Mouse (Mus musculus) megakaryocyte, embryonic 14.5 days (primary cell): ENCODE results near the gene Garnl3. TPM values are rescaled to one million over a fixed set of nuclear protein-coding genes. Genes with fewer than 3 reads are reported as not detected.

ENCODE experiments used
- H3K27me3 ChIP-seq: replicated peaks from 2 replicates; pipeline ENCODE3; 2012; ENCODE audit warnings: inconsistent platforms
- H3K36me3 ChIP-seq: replicated peaks from 2 replicates; pipeline ENCODE3; 2012; ENCODE audit warnings: low read length, inconsistent platforms, mixed read lengths
- H3K4me1 ChIP-seq: 2 replicates; pipeline ENCODE4 v1.6.1; 2012; ENCODE audit warnings: inconsistent platforms
- H3K4me3 ChIP-seq: replicated peaks from 2 replicates; pipeline ENCODE3; 2012; ENCODE audit warnings: moderate library complexity, mild to moderate bottlenecking, inconsistent platforms
- H3K9me3 ChIP-seq: 2 replicates; pipeline ENCODE4 v1.6.1; 2012; ENCODE audit warnings: inconsistent platforms
- FLI1 ChIP-seq: IDR thresholded peaks from 2 replicates; pipeline ENCODE4 v1.6.1; 2012; ENCODE audit warnings: low read length, inconsistent platforms, mixed read lengths
- GATA1 ChIP-seq: IDR thresholded peaks from 3 replicates; pipeline ENCODE4 v1.6.1; 2012; ENCODE audit warnings: mixed read lengths, low read length, inconsistent platforms, borderline replicate concordance
- polyA plus RNA-seq: library from polyadenylated mRNA; stranded (reverse); fragments of >175 nt; gene quantifications from 2 replicates; pipeline ENCODE4 v1.2.3, GENCODE M21; 2012; ENCODE audit warnings: low replicate concordance; ENCODE audit not compliant: insufficient read depth

Garnl3 gene
- polyA plus RNA-seq, 1 experiment, result 0.06 TPM

DNA sequence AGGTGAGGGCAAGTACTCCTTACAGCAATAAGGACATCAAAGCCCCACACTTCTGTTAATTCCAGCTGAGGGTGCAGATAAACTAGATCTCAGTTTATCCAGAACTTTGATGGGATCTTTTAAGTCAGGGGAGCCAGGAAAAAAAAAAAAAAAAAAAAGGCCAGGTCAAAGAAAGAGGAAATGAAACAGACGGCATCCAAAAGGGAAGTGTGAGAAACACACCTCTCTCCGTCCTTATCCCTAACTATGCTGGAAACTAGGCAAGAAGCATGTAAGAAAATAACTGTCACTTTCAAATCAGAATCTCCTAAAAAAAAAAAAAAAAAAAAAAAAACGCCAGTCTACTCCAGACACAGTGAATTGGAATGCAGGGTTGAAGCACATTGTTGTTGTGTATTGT, 57.3 kb downstream of the Garnl3 start:
- H3K4me3 ChIP-seq, result no peak overlapping the region

GRCm38 (mm10) chr2:33072333-33072732, 59.1 kb downstream of the Garnl3 start:
- no peaks in the 10 kb centered on the region for H3K36me3 ChIP-seq
- H3K4me1 ChIP-seq, result no peaks in the 10 kb centered on the region
- no peak overlapping the region for H3K4me3 ChIP-seq
- H3K9me3 ChIP-seq, result peaks cover 4% of the 10 kb centered on the region; the same call in 1 of the 2 replicates
- peaks cover 57% of the 10 kb centered on the region for H3K27me3 ChIP-seq
- no peak for TF ChIP-seq GATA1
- no peak for TF ChIP-seq FLI1

More for the DNA sequence above, 57.3 kb downstream of the Garnl3 start:
- no peaks in the 10 kb centered on the region for H3K4me1 ChIP-seq
- peaks cover 48% of the 10 kb centered on the region for H3K27me3 ChIP-seq
- no peaks in the 10 kb centered on the region for H3K36me3 ChIP-seq
- H3K9me3 ChIP-seq, result peaks cover 4% of the 10 kb centered on the region; the same call in 1 of the 2 replicates
- TF ChIP-seq FLI1 (no peak), GATA1 (no peak)

- Histone ChIP-seq H3K36me3 (no peaks in the 10 kb centered on the region), H3K27me3 (peaks cover 44% of the 10 kb centered on the region), H3K9me3 (no peaks in the 10 kb centered on the region), H3K4me1 (no peaks in the 10 kb centered on the region), H3K4me3 (no peak overlapping the region)
- TF ChIP-seq FLI1, result no peak
- no peak for TF ChIP-seq GATA1
These were observed 65.8 kb downstream of the Garnl3 start for GRCm38 (mm10) chr2:33065610-33066009.

DNA sequence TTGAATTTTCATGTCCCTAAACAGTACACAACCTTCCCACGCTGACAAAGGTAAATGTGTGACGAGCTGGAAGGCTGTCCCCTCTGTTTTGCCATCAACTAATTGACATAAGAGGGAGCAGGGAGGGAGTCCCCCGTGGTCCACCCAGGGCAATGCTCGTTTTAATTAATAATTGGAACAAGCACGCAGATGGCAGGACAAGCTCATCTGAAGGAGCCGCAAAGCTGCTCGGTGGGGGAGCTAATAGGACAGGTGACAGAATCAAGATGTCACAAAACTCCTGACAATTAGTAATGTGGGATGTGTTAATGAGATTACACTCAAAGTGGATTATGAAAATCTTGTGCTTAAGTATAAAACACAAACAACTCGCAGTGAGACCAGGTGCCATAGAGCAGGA, 68.7 kb downstream of the Garnl3 start:
- TF ChIP-seq FLI1 (no peak), GATA1 (no peak)
- Histone ChIP-seq H3K4me3 (no peak overlapping the region), H3K4me1 (no peaks in the 10 kb centered on the region), H3K27me3 (peaks cover 42% of the 10 kb centered on the region), H3K9me3 (no peaks in the 10 kb centered on the region), H3K36me3 (no peaks in the 10 kb centered on the region)

DNA sequence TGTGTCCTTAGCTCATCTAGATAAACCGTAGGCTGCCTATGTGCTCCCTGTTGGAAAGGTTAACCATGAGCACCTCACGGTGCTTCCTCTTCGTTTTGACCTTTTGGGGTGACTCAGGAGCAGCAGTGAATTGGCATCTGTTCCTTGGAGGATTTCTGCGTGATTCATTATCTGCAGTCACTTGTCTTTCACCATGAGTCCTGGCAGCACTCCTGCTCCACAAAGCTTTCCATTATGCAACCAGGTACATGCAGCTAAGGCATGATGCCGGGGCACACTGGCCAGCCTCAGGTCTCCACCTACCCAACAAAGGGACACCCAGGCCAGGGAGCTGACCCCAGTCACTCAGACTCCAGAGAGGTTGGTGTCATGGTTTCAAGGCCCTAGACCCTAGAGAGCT, 72.5 kb downstream of the Garnl3 start:
- H3K36me3 ChIP-seq, result no peaks in the 10 kb centered on the region
- no peaks in the 10 kb centered on the region for H3K9me3 ChIP-seq
- no peak overlapping the region for H3K4me3 ChIP-seq
- TF ChIP-seq FLI1 (no peak), GATA1 (no peak)
- peaks cover 35% of the 10 kb centered on the region for H3K27me3 ChIP-seq
- no peaks in the 10 kb centered on the region for H3K4me1 ChIP-seq

- no peak overlapping the region for H3K4me3 ChIP-seq
- TF ChIP-seq FLI1 (no peak), GATA1 (no peak)
- H3K4me1 ChIP-seq, result no peaks in the 10 kb centered on the region
- no peaks in the 10 kb centered on the region for H3K9me3 ChIP-seq
- H3K36me3 ChIP-seq, result no peaks in the 10 kb centered on the region
- peaks cover 38% of the 10 kb centered on the region for H3K27me3 ChIP-seq
These were observed 73.9 kb downstream of the Garnl3 start for GRCm38 (mm10) chr2:33057514-33057913.

GRCm38 (mm10) chr2:33053966-33054365, 77.5 kb downstream of the Garnl3 start:
- TF ChIP-seq GATA1 (no peak), FLI1 (no peak)
- Histone ChIP-seq H3K36me3 (no peaks in the 10 kb centered on the region), H3K4me1 (no peaks in the 10 kb centered on the region), H3K9me3 (no peaks in the 10 kb centered on the region), H3K4me3 (no peak overlapping the region), H3K27me3 (peaks cover 39% of the 10 kb centered on the region)

- H3K36me3 ChIP-seq, result no peaks in the 10 kb centered on the region
- peaks cover 44% of the 10 kb centered on the region for H3K27me3 ChIP-seq
- peaks cover 3% of the 10 kb centered on the region; the same call in 1 of the 2 replicates for H3K4me1 ChIP-seq
- no peak overlapping the region for H3K4me3 ChIP-seq
- no peaks in the 10 kb centered on the region for H3K9me3 ChIP-seq
- TF ChIP-seq GATA1 (no peak), FLI1 (no peak)
These were observed 84.1 kb downstream of the Garnl3 start for GRCm38 (mm10) chr2:33047360-33047759.

DNA sequence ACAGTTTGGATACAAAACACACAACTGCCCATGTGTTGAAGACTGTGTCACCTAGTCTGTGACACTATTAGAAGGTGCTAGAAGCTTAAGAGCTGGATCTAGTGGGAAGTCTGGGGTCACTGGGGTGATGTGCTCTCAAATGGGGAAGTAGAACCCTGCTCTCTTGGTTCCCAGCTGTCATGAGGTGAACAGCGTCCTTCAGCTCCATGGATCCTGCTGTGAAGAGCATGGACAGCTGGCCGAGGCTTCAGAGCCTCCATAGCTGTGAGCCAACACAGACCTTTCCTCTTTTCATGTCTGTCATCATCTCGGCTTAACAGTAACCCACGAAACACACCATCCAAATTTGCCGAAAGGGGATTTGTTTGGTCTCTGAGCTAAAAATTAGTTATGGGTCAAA, 84.5 kb downstream of the Garnl3 start:
- Histone ChIP-seq H3K4me1 (peaks cover 3% of the 10 kb centered on the region; the same call in 1 of the 2 replicates), H3K9me3 (no peaks in the 10 kb centered on the region), H3K36me3 (no peaks in the 10 kb centered on the region), H3K27me3 (peaks cover 40% of the 10 kb centered on the region), H3K4me3 (no peak overlapping the region)
- TF ChIP-seq FLI1 (no peak), GATA1 (no peak)

- Histone ChIP-seq H3K9me3 (no peaks in the 10 kb centered on the region), H3K4me3 (no peak overlapping the region), H3K4me1 (peaks cover 10% of the 10 kb centered on the region), H3K27me3 (peaks cover 42% of the 10 kb centered on the region), H3K36me3 (no peaks in the 10 kb centered on the region)
- TF ChIP-seq GATA1 (no peak), FLI1 (no peak)
These were observed 85.6 kb downstream of the Garnl3 start for GRCm38 (mm10) chr2:33045899-33046298.

- Histone ChIP-seq H3K4me3 (no peak overlapping the region), H3K4me1 (peaks cover 7% of the 10 kb centered on the region), H3K27me3 (peaks cover 33% of the 10 kb centered on the region), H3K9me3 (no peaks in the 10 kb centered on the region), H3K36me3 (no peaks in the 10 kb centered on the region)
- TF ChIP-seq GATA1 (no peak), FLI1 (no peak)
These were observed 88.7 kb downstream of the Garnl3 start for GRCm38 (mm10) chr2:33042781-33043180.
